Mouse (Mus musculus) small intestine, adult 2 months (tissue): ENCODE measurements around the gene Cacnb2. TPM values are rescaled to one million over a fixed set of nuclear protein-coding genes. Genes with fewer than 3 reads are reported as not detected.

Source experiments
- H3K27ac ChIP-seq: fragments of 200-500 bp; 2 replicates; pipeline ENCODE4 v1.5.1; 2012; ENCODE audit warnings: low read depth, low read length, control low read depth, inconsistent platforms; ENCODE audit not compliant: insufficient read depth
- H3K27me3 ChIP-seq: fragments of 200-500 bp; 2 replicates; pipeline ENCODE4 v1.6.1; 2012; ENCODE audit warnings: mild to moderate bottlenecking, moderate library complexity, low read length, inconsistent platforms; ENCODE audit not compliant: control insufficient read depth, insufficient read depth
- H3K36me3 ChIP-seq: fragments of 200-500 bp; 2 replicates; pipeline ENCODE4 v1.6.1; 2012; ENCODE audit warnings: mild to moderate bottlenecking, low read length, control low read depth, inconsistent platforms; ENCODE audit not compliant: control insufficient read depth, insufficient read depth
- H3K4me1 ChIP-seq: fragments of 200-500 bp; 2 replicates; pipeline ENCODE4 v1.6.1; 2012; ENCODE audit warnings: low read length, inconsistent platforms, mixed read lengths; ENCODE audit not compliant: control insufficient read depth, insufficient read depth, insufficient read length
- H3K4me3 ChIP-seq: fragments of 200-500 bp; 2 replicates; pipeline ENCODE4 v1.5.1; 2012; ENCODE audit warnings: low read depth, mild to moderate bottlenecking, control low read depth, inconsistent platforms, low read length, moderate library complexity
- CTCF ChIP-seq: fragments of 200-500 bp; IDR thresholded peaks from 2 replicates; pipeline ENCODE4 v1.5.1; 2012; ENCODE audit warnings: low read depth, mild to moderate bottlenecking, control low read depth, inconsistent platforms, low read length, moderate library complexity, mixed read lengths; ENCODE audit not compliant: insufficient replicate concordance, insufficient read length; ENCODE audit errors: extremely low read depth
- POLR2A ChIP-seq: fragments of 200-500 bp; IDR thresholded peaks from 2 replicates; pipeline ENCODE4 v1.6.1; 2012; ENCODE audit warnings: low read depth, mild to moderate bottlenecking, control low read depth, inconsistent platforms, low read length, moderate library complexity
- WGBS: fragments of 180-500 bp; shearing (Covaris S2); methylation state at CpG from one replicate; pipeline ENCODE4 v1.1.7; 2018; 5-methylcytosine and 5-hydroxymethylcytosine counted together
- polyA plus RNA-seq: library from polyadenylated mRNA; depleted of rRNA; stranded (reverse); fragments of >200 nt; gene quantifications from 2 replicates; pipeline ENCODE4 v1.2.3, GENCODE M21; 2012

The Cacnb2 gene
- polyA plus RNA-seq, 1 experiment: 0.76 TPM

- Histone ChIP-seq H3K4me3 (no peak overlapping the region), H3K27ac (no peak overlapping the region), H3K36me3 (no peaks in the 10 kb centered on the region), H3K27me3 (no peaks in the 10 kb centered on the region), H3K4me1 (no peaks in the 10 kb centered on the region)
- 56% methylated on average over 1 of the region's 1 CpGs for WGBS
- TF ChIP-seq POLR2A (no peak), CTCF (no peak)
Observed at GRCm38 (mm10) chr2:14846727-14847126, 243.8 kb downstream of the Cacnb2 start.

DNA sequence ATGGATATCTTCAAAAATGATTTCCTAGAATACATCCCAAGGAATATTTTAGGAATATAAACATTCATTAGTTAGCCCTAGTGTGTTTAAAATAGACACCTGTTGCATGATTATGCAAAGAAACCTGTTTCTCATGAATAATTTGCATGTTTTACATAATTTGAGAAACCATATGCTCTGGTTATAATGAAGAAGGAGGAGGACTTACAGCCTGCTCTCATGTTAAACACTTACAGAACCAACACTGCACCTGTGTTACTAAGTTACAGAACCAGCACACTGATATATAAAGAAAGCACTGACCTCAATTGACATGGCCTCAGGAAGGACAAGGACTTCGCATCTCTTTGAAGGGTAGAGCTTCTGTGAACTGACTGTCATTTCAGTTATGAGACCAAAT lies 244.3 kb downstream of the Cacnb2 start:
- WGBS: 87% methylated on average over 1 of the region's 1 CpGs
- Histone ChIP-seq H3K27ac (no peak overlapping the region), H3K4me3 (no peak overlapping the region), H3K4me1 (no peaks in the 10 kb centered on the region), H3K36me3 (no peaks in the 10 kb centered on the region), H3K27me3 (no peaks in the 10 kb centered on the region)
- no peak for TF ChIP-seq POLR2A
- no peak for TF ChIP-seq CTCF

DNA sequence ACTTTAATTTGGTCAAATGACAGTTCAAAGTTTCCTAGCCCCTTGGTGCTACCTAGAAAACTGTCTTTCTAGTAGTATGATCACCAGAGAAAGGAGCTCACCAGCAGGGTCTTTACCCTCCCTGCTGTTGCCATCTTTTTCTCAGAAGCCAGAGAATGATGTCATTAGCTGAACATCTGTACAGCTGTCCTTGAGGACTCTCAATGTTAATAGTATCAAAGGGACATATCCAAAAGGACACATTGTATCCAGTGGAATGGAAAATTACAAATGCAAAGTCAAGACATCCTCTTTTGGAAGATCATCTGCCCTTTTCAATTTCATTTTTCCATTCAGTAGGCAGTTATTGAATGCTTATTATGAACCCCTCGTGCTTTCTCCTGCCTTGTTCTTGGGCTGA lies 247.9 kb downstream of the Cacnb2 start:
- WGBS: 78% methylated on average over 1 of the region's 1 CpGs
- H3K27ac ChIP-seq: no peak overlapping the region
- H3K4me1 ChIP-seq: no peaks in the 10 kb centered on the region
- no peaks in the 10 kb centered on the region for H3K36me3 ChIP-seq
- H3K27me3 ChIP-seq: no peaks in the 10 kb centered on the region
- H3K4me3 ChIP-seq: no peak overlapping the region
- TF ChIP-seq CTCF (no peak), POLR2A (no peak)

- 73% methylated on average over 1 of the region's 1 CpGs for WGBS
- TF ChIP-seq POLR2A (no peak), CTCF (no peak)
- H3K4me1 ChIP-seq: no peaks in the 10 kb centered on the region
- no peaks in the 10 kb centered on the region for H3K36me3 ChIP-seq
- no peaks in the 10 kb centered on the region for H3K27me3 ChIP-seq
- no peak overlapping the region for H3K4me3 ChIP-seq
- H3K27ac ChIP-seq: no peak overlapping the region
Observed at GRCm38 (mm10) chr2:14851383-14851782, 248.5 kb downstream of the Cacnb2 start.

DNA sequence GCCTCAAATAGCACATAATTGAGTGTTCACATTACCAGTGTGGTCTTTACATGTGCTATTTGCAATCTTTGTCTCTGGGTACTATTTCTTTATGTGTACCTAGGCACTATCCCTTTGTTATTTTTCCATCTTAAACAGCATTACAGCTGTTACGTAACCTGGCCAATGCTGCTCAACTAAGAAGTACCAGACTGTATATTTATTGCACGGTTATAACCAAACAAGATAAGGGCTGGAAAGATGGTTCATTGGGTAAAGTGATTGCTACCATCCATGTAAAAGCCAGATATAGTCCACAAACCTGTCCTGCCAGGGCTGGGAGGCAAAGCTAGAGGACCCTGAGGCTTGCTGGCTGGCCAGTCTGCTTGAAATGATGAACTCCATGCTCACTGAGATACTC lies 251.2 kb downstream of the Cacnb2 start:
- H3K4me1 ChIP-seq: no peaks in the 10 kb centered on the region
- no peak overlapping the region for H3K27ac ChIP-seq
- H3K4me3 ChIP-seq: no peak overlapping the region
- WGBS: 24% methylated on average over 2 of the region's 2 CpGs
- TF ChIP-seq CTCF (no peak), POLR2A (no peak)
- H3K27me3 ChIP-seq: no peaks in the 10 kb centered on the region
- H3K36me3 ChIP-seq: no peaks in the 10 kb centered on the region

- no peak overlapping the region for H3K27ac ChIP-seq
- H3K27me3 ChIP-seq: no peaks in the 10 kb centered on the region
- no peaks in the 10 kb centered on the region for H3K36me3 ChIP-seq
- WGBS: 96% methylated on average over 1 of the region's 1 CpGs
- TF ChIP-seq CTCF: no peak
- H3K4me1 ChIP-seq: no peaks in the 10 kb centered on the region
- H3K4me3 ChIP-seq: no peak overlapping the region
Observed at GRCm38 (mm10) chr2:14858301-14858700, 255.4 kb downstream of the Cacnb2 start.

GRCm38 (mm10) chr2:14860350-14860749 lies 257.5 kb downstream of the Cacnb2 start:
- WGBS: 80% methylated on average over 3 of the region's 3 CpGs
- Histone ChIP-seq H3K36me3 (no peaks in the 10 kb centered on the region), H3K27me3 (no peaks in the 10 kb centered on the region), H3K27ac (no peak overlapping the region), H3K4me3 (no peak overlapping the region), H3K4me1 (no peaks in the 10 kb centered on the region)
- TF ChIP-seq CTCF (no peak), POLR2A (no peak)

GRCm38 (mm10) chr2:14861613-14862012 lies 258.7 kb downstream of the Cacnb2 start:
- H3K27ac ChIP-seq: no peak overlapping the region
- H3K36me3 ChIP-seq: no peaks in the 10 kb centered on the region
- no peaks in the 10 kb centered on the region for H3K27me3 ChIP-seq
- WGBS: 54% methylated on average over 2 of the region's 2 CpGs
- no peaks in the 10 kb centered on the region for H3K4me1 ChIP-seq
- TF ChIP-seq POLR2A (no peak), CTCF (no peak)
- no peak overlapping the region for H3K4me3 ChIP-seq

DNA sequence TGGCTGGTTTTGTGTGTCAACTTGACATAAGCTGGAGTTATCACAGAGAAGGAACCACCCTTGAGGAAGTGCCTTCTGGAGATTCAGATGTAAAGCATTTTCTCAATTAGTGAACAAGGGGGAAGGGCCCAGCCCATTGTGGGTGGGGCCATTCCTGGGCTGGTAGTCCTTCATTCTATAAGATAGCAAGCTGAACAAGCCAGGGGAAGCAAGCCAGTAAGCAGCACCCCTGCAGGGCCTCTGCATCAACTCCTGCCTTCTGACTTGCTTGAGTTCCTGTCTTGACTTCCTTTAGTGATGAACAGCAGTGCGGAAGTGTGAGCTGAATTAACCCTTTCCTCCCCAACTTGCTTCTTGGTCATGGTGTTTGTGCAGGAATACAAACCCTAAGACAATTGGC lies 260.1 kb downstream of the Cacnb2 start:
- TF ChIP-seq CTCF: no peak
- no peaks in the 10 kb centered on the region for H3K4me1 ChIP-seq
- H3K4me3 ChIP-seq: no peak overlapping the region
- H3K27ac ChIP-seq: no peak overlapping the region
- no peaks in the 10 kb centered on the region for H3K27me3 ChIP-seq
- no peaks in the 10 kb centered on the region for H3K36me3 ChIP-seq
- WGBS: 42% methylated on average over 1 of the region's 1 CpGs
